Mouse (Mus musculus): ENCODE results near the gene Ppp1r27.
"Not testable (repeated sequence)": the region's sequence is repeated elsewhere in the genome, so short reads cannot be mapped to it uniquely, and the experiment has no call there.

Ppp1r27 gene

DNA sequence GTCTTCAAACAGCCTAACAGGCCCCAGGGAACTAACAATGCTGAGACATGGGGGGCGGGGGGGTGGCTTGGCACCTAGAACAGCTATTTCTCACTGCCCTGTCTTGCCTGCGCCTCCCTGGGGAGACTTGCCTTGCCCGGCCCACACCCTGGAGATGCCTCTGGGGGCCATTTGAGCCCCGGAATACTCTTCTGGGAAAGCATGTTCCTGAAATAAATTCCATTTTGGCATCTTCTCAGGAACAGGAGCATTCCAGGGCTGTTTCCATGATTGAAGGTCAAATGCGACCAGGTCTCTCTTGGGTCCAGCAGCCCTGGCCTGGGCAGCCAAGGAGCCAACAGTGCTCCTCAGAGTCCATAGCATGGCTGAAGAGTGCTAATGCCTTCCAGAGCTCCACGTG, 8.6 kb downstream of the Ppp1r27 start:
- DNase-seq = no peak

- DNase-seq = no peak
These were observed 9.0 kb downstream of the Ppp1r27 start for GRCm38 (mm10) chr11:120541907-120542306.

- DNase-seq = no peak
These were observed 11.5 kb downstream of the Ppp1r27 start for GRCm38 (mm10) chr11:120539285-120540014.

- DNase-seq = peak in 1 of 2 experiments; percentile 13
These were observed 12.0 kb downstream of the Ppp1r27 start for GRCm38 (mm10) chr11:120538955-120539284.

DNA sequence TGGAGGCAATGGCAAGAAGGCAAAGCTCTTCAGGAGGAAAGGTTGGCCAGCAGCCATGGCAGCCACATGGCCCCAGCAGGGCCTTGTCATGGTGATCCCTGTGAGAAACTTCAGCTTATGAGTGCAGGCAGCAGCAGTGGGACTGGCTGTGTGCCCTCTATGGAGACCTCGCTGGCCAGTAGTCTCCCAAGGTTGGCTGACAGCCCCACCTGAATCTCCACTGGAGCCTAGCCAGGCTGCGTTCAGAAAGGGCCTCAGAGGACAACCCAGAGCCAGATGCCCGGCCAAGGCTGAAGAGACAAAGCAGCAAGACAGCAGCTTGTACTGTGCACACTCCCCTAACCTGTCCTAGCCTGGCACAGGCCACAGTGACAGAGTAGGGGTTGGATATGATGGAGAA, 12.4 kb downstream of the Ppp1r27 start:
- no peak for DNase-seq

GRCm38 (mm10) chr11:120535804-120536203, 15.1 kb downstream of the Ppp1r27 start:
- no peak for DNase-seq

DNA sequence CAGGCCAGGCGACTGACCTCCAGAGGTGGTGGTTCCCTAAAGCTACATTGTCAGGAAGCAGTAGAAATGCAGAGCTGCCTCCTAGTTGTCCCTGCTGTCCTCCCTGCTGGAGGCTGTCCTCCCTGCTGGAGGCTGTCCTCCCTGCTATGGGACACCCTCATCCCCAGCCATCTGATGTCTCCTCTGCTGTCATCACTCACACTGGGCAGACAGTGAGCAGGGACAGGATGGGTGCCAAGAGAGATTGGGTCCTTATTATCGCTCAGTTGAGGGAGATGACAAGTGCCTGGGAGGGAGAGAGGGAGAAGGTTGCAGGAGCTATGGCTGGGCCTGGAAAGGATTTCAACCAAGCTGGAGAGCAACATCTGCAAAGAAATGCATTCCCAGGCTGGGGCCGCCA, 15.8 kb downstream of the Ppp1r27 start:
- DNase-seq = no peak

GRCm38 (mm10) chr11:120534093-120534492, 16.8 kb downstream of the Ppp1r27 start:
- DNase-seq = no peak

DNA sequence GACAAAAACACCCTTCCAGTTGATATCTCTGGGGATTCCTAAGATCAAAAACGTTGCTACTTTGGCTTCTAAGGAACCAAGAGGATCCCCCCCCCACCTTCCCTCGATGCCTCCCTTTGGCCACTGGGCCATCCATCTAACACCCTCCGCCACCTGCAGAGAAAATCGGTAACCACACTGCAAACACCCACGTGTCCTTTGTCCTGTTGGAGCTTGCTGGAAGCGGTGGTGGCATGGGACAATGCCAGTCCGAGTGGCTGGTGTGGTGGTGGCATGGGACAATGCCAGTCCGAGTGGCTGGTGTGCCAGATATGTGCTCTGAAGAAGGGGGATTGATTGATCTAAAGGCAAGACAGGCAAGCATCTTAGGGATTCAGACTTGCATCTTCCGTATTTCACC, 19.3 kb downstream of the Ppp1r27 start:
- DNase-seq = no peak

- peak in 1 of 2 experiments; percentile 38 for DNase-seq
These were observed 20.6 kb downstream of the Ppp1r27 start, which contains the start of gene Gcgr for GRCm38 (mm10) chr11:120530085-120530964. TSS of gene Gcgr (plus strand) at chr11:120530699.

DNA sequence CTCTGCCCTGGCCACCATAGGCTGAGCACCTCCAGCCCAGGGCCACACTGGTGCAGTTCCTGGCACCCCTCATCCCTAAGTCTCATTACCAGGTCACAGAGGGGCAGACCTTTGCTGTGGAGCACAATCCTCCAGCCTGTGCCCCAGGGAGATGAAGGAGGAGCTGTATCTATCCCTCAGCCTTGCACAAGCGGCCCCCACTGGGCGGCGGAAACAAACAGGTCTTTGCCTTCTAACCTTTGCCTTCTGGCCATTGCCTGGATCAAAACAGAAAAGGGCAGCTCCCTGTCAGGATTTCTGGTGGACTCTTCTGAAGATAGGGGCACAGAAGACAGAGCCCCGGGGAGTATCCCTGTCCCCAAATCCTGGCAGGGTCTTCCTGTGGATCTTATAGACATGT, 22.0 kb downstream of the Ppp1r27 start:
- no peak for DNase-seq

DNA sequence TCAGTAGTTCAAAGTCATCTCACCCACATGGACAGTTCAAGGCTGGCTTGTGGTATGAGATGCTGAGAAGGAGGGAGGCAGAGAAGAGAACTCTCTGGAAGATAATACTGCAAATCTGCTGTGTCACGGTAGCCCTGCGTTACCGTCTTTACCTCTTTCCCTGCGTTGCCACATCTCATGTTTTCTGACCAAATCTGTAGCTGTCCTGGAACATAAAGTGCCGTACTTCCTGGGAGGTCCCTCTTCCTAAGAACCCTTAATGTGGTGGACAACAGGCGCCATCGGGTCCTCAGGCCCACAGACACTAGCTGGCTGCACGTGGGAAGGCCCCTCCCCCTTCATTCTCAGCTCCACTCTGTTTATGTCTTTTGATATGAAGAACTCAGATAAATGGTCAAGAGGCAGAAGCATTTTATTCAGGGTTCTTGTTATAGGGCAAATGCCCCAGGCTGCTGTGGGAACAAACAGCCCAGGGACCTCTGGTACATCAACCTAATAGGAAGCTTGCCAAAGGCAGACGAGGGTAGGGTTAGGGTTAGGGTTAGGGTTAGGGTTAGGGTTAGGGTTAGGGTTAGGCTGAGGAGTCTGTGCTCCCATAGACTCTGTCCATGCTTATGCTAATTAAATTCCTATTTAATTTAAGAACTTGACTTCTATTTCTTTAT, 23.1 kb downstream of the Ppp1r27 start:
- no peak for DNase-seq

- DNase-seq = no peak
These were observed 25.0 kb downstream of the Ppp1r27 start for GRCm38 (mm10) chr11:120525959-120526358.

DNA sequence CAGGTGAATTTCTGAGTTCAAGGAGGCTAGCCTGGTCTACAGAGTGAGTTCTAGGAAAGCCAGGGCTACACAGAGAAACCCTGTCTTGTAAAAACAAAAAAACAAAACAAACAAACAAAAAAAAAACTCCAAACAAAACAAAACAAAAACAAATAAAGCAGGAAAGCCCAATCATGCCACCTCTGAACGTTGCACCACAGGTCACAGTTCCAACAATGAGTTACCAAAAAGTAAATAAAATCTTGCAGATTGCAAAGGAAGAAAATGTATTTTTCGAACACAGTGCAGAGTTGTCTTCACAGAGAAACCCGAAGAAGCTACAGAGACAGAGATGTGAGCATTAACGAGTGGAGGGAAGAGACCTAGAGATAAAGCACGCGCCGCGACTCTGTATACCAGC, 28.4 kb downstream of the Ppp1r27 start:
- no peak for DNase-seq

GRCm38 (mm10) chr11:120520967-120521540, 29.9 kb downstream of the Ppp1r27 start:
- DNase-seq = no peak

DNA sequence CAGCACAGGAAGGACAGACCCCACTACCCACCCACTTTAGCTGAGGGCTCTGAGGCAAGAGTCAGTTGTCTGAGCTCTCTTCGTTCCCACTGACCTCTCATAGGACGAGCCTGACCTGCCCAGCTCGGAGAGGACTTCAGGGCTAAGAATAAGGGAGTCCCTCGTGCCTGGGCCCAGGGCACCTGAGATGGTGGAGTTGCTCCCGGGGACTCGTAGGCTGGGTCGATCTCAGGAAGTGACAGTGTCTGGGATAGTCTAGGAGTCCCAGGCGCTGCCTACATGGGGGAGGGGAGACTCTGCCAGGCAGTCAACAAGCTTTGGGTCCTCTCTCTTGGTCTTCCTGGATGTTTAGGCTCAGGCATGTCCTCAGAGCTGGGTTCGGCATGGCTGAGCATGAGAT, 30.4 kb downstream of the Ppp1r27 start:
- DNase-seq = no peak

DNA sequence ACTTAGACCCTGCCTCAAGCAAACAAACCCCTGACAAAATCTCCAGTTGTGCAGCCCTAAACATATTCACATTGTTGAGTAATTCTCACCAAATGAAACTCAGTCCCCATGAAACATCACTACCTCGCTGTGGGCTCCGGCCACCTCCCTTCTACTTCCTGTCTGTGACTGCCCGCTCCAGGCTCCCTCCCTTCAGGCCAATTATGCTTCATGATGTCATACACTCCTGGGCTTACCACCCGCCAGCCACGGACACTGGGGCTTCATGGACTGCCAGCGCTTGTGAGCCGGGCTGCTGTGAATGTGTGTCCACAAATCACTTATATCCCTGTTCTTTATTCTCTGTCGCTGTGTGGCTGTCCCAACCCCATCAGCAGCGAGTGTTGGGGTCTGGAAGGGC, 31.2 kb downstream of the Ppp1r27 start:
- peak; percentile 25 to 27 for DNase-seq

DNA sequence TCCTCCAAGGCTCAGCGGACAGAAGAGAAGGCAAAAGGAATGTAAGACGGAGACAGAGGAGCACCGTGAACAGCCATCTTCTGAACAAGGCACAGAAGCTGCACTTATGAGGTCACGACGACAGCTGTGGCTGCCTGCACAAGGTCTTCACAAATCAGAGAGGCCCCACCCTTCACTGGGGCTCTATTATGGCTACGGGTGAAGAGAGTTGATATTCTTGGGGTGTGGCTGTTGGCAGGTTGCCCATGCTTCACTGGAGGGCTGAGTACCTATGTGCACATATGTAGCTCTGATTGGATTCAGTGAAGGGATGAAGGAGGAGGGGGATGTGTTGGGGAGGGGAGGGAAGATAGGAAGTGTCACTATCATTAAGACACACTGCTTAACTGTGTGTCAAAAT, 32.4 kb downstream of the Ppp1r27 start:
- DNase-seq = no peak

DNA sequence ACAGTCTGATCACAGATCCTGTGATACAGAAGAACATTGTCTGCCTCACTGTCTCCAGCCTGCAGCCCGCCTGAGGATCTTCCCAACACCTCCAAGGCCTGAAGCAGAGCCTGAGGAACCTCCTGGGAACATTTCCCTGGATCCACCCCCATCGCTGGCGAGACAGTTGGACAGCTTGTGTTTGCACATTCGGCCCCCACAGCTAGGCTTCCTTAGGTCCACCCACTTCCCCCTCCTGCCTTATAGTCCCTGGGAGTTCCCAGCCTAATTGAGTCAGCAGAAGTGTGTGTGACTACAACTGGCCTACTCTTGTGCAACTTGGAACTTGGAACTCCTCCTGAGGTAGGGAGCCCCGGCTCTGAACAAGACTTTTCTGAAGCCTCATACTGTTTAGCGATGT, 32.9 kb downstream of the Ppp1r27 start:
- no peak for DNase-seq

- no peak for DNase-seq
These were observed 33.8 kb downstream of the Ppp1r27 start for GRCm38 (mm10) chr11:120517147-120517546.

GRCm38 (mm10) chr11:120515611-120516010, 35.3 kb downstream of the Ppp1r27 start:
- DNase-seq = peak; percentile 92 to 93

DNA sequence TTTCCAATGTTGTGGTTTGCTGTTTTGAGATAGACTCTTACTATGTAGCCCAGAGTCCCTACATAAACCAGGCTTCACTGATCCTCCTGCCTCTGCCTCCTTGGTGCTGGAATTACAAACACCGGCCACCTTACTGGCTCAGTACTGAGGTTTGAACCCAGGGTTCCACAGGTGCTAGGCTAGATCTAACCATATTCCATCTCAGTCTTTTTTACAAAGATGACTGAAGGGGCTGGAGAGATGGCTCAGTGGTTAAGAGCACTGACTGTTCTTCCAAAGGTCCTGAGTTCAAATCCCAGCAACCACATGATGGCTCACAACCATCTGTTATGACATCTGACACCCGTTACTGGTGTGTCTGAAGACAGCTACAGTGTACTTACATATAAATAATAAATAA, 36.7 kb downstream of the Ppp1r27 start:
- DNase-seq = not testable (repeated sequence)

GRCm38 (mm10) chr11:120512790-120513453, 38.0 kb downstream of the Ppp1r27 start:
- no peak for DNase-seq

Data from B cell, adult 2 months (primary cell).